Mouse (Mus musculus): Measurements from ENCODE around the gene Adig.

- no peak for TF ChIP-seq CTCF (IDR thresholded peaks at IDR 0.05; ENCODE audit: extremely low read depth, insufficient read depth, low read length)
- TF ChIP-seq POLR2A (IDR thresholded peaks at IDR 0.05; ENCODE audit: extremely low read depth, insufficient read depth, low read length): no peak
Measured at GRCm38 (mm10) chr2:158541286-158541685, 38.9 kb downstream of the Adig start.
